Mouse (Mus musculus): ENCODE data around the gene Fyn. TPM values are rescaled to one million over a fixed set of nuclear protein-coding genes. Genes with fewer than 3 reads are reported as not detected.

Gene Fyn
- 13.3 and 13.5 TPM in 2 replicates for polyA plus RNA-seq (2015; fragmentation: Nextera tagmentation; extraction: Ambion mirVana)

GRCm38 (mm10) chr10:39368572-39369135, at the start of gene Fyn:
Gene Fyn, plus strand, starts transcription at chr10:39368855.
- TF ChIP-seq CTCF (IDR thresholded peaks at IDR 0.05; ENCODE audit: low read depth) = no peak
- Histone ChIP-seq H3K4me1 (replicated peaks; ENCODE audit: control insufficient read depth, insufficient read depth, low read length) (0 out of 2 replicates have a peak, but pooled peaks cover 6% of the 10 kb centered on the region), H3K27me3 (replicated peaks; ENCODE audit: control insufficient read depth, insufficient read depth, low read length) (no peaks in the 10 kb centered on the region), H3K9me3 (ENCODE audit: control insufficient read depth) (no peaks in the 10 kb centered on the region), H3K36me3 (ENCODE audit: control insufficient read depth, insufficient read depth) (no peaks in the 10 kb centered on the region), H3K4me3 (ENCODE audit: low read depth, low read length) (peak within 1 kb of the TSS; percentile 90), H3K9ac (ENCODE audit: low read depth, low read length) (peak within 1 kb of the TSS; percentile 80), H3K4me2 (replicated peaks; ENCODE audit: low read depth) (peak within 1 kb of the TSS; percentile 98), H3K27ac (ENCODE audit: low read depth, low read length) (peak within 1 kb of the TSS; percentile 69)
- no peak for ATAC-seq
- 45% methylated on average over 8 of the region's 8 CpGs for WGBS

- Histone ChIP-seq H3K4me2 (replicated peaks; ENCODE audit: low read depth) (no peak overlapping the region), H3K9me3 (ENCODE audit: control insufficient read depth) (no peaks in the 10 kb centered on the region), H3K27ac (ENCODE audit: low read depth, low read length) (no peak overlapping the region), H3K36me3 (ENCODE audit: control insufficient read depth, insufficient read depth) (no peaks in the 10 kb centered on the region), H3K4me3 (ENCODE audit: low read depth, low read length) (no peak overlapping the region), H3K4me1 (replicated peaks; ENCODE audit: control insufficient read depth, insufficient read depth, low read length) (no peaks in the 10 kb centered on the region), H3K9ac (ENCODE audit: low read depth, low read length) (no peak overlapping the region), H3K27me3 (replicated peaks; ENCODE audit: control insufficient read depth, insufficient read depth, low read length) (no peaks in the 10 kb centered on the region)
- no peak for ATAC-seq
- no peak for TF ChIP-seq CTCF (IDR thresholded peaks at IDR 0.05; ENCODE audit: low read depth)
- WGBS = 81% methylated on average over 17 of the region's 17 CpGs
Measured at GRCm38 (mm10) chr10:39320798-39321622, 47.6 kb upstream of the Fyn start.

GRCm38 (mm10) chr10:39321623-39321985, 47.1 kb upstream of the Fyn start:
- no peak for ATAC-seq

GRCm38 (mm10) chr10:39322143-39322542, 46.5 kb upstream of the Fyn start:
- no peak overlapping the region for H3K27ac ChIP-seq (ENCODE audit: low read depth, low read length)
- WGBS = 60% methylated on average over 4 of the region's 4 CpGs

More at GRCm38 (mm10) chr10:39321623-39321985, 47.1 kb upstream of the Fyn start:
- Histone ChIP-seq H3K4me1 (replicated peaks; ENCODE audit: control insufficient read depth, insufficient read depth, low read length) (no peaks in the 10 kb centered on the region), H3K27me3 (replicated peaks; ENCODE audit: control insufficient read depth, insufficient read depth, low read length) (no peaks in the 10 kb centered on the region), H3K36me3 (ENCODE audit: control insufficient read depth, insufficient read depth) (no peaks in the 10 kb centered on the region), H3K4me3 (ENCODE audit: low read depth, low read length) (no peak overlapping the region), H3K9me3 (ENCODE audit: control insufficient read depth) (no peaks in the 10 kb centered on the region), H3K27ac (ENCODE audit: low read depth, low read length) (no peak overlapping the region), H3K4me2 (replicated peaks; ENCODE audit: low read depth) (no peak overlapping the region), H3K9ac (ENCODE audit: low read depth, low read length) (no peak overlapping the region)
- no peak for TF ChIP-seq CTCF (IDR thresholded peaks at IDR 0.05; ENCODE audit: low read depth)
- 83% methylated on average over 9 of the region's 9 CpGs for WGBS

GRCm38 (mm10) chr10:39324291-39324690, 44.4 kb upstream of the Fyn start:
- Histone ChIP-seq H3K4me1 (replicated peaks; ENCODE audit: control insufficient read depth, insufficient read depth, low read length) (no peaks in the 10 kb centered on the region), H3K9me3 (ENCODE audit: control insufficient read depth) (no peaks in the 10 kb centered on the region), H3K9ac (ENCODE audit: low read depth, low read length) (no peak overlapping the region), H3K27ac (ENCODE audit: low read depth, low read length) (no peak overlapping the region), H3K4me2 (replicated peaks; ENCODE audit: low read depth) (no peak overlapping the region), H3K36me3 (ENCODE audit: control insufficient read depth, insufficient read depth) (no peaks in the 10 kb centered on the region), H3K4me3 (ENCODE audit: low read depth, low read length) (no peak overlapping the region), H3K27me3 (replicated peaks; ENCODE audit: control insufficient read depth, insufficient read depth, low read length) (no peaks in the 10 kb centered on the region)
- TF ChIP-seq CTCF (IDR thresholded peaks at IDR 0.05; ENCODE audit: low read depth) = no peak
- no peak for ATAC-seq
- WGBS = 92% methylated on average over 2 of the region's 2 CpGs

More at GRCm38 (mm10) chr10:39322143-39322542, 46.5 kb upstream of the Fyn start:
- Histone ChIP-seq H3K27me3 (replicated peaks; ENCODE audit: control insufficient read depth, insufficient read depth, low read length) (no peaks in the 10 kb centered on the region), H3K9ac (ENCODE audit: low read depth, low read length) (no peak overlapping the region), H3K4me3 (ENCODE audit: low read depth, low read length) (no peak overlapping the region), H3K9me3 (ENCODE audit: control insufficient read depth) (no peaks in the 10 kb centered on the region), H3K36me3 (ENCODE audit: control insufficient read depth, insufficient read depth) (no peaks in the 10 kb centered on the region), H3K4me2 (replicated peaks; ENCODE audit: low read depth) (no peak overlapping the region), H3K4me1 (replicated peaks; ENCODE audit: control insufficient read depth, insufficient read depth, low read length) (no peaks in the 10 kb centered on the region)
- TF ChIP-seq CTCF (IDR thresholded peaks at IDR 0.05; ENCODE audit: low read depth) = no peak
- ATAC-seq = no peak

GRCm38 (mm10) chr10:39328661-39329060, 40.0 kb upstream of the Fyn start:
- H3K27me3 ChIP-seq (replicated peaks; ENCODE audit: control insufficient read depth, insufficient read depth, low read length) = no peaks in the 10 kb centered on the region
- H3K4me1 ChIP-seq (replicated peaks; ENCODE audit: control insufficient read depth, insufficient read depth, low read length) = no peaks in the 10 kb centered on the region
- no peak overlapping the region for H3K4me3 ChIP-seq (ENCODE audit: low read depth, low read length)
- H3K27ac ChIP-seq (ENCODE audit: low read depth, low read length) = no peak overlapping the region
- no peaks in the 10 kb centered on the region for H3K9me3 ChIP-seq (ENCODE audit: control insufficient read depth)
- ATAC-seq = no peak
- no peak overlapping the region for H3K4me2 ChIP-seq (replicated peaks; ENCODE audit: low read depth)
- no peaks in the 10 kb centered on the region for H3K36me3 ChIP-seq (ENCODE audit: control insufficient read depth, insufficient read depth)
- no peak for TF ChIP-seq CTCF (IDR thresholded peaks at IDR 0.05; ENCODE audit: low read depth)
- H3K9ac ChIP-seq (ENCODE audit: low read depth, low read length) = no peak overlapping the region
- WGBS = 92% methylated on average over 2 of the region's 2 CpGs

Data from intestine, postnatal 0 days (tissue).